Mouse (Mus musculus) spleen, adult 2 months (tissue): Measurements from ENCODE around the gene Rsph14.

ENCODE experiments used
- CTCF ChIP-seq: fragments of 200-500 bp; IDR thresholded peaks from 2 replicates; pipeline ENCODE4 v1.5.1; 2011; ENCODE audit warnings: mild to moderate bottlenecking, inconsistent platforms; ENCODE audit not compliant: insufficient read depth, insufficient read length, insufficient replicate concordance; ENCODE audit errors: extremely low read depth
- POLR2A ChIP-seq: fragments of 200-500 bp; IDR thresholded peaks from 2 replicates; pipeline ENCODE4 v1.6.1; 2011; ENCODE audit warnings: low read depth, low read length, inconsistent platforms

GRCm38 (mm10) chr10:75045831-75046230 is 13.4 kb upstream of the Rsph14 start:
- TF ChIP-seq POLR2A (no peak), CTCF (no peak)
